Mouse (Mus musculus) embryo, embryonic 11.5 days (tissue): Measurements from ENCODE around the gene Gm4907.
"Not testable (repeated sequence)": the region's sequence is repeated elsewhere in the genome, so short reads cannot be mapped to it uniquely, and the experiment has no call there.

Experiments
- DNase-seq: peaks from one replicate; pipeline ENCODE4 v3.0.0-alpha.2; 2012; ENCODE audit warnings: low read depth, low spot score

Gene Gm4907

GRCm38 (mm10) chrX:23882253-23882652, at the start of gene Gm4907:
Gene Gm4907 (plus strand): TSS chrX:23882553.
- DNase-seq: not testable (repeated sequence)

- not testable (repeated sequence) for DNase-seq
These were observed 48.6 kb upstream of the Gm4907 start for GRCm38 (mm10) chrX:23833784-23834183.

- DNase-seq: no peak
These were observed 41.4 kb upstream of the Gm4907 start for GRCm38 (mm10) chrX:23840921-23841320.

GRCm38 (mm10) chrX:23954161-23954560, 71.8 kb downstream of the Gm4907 start:
- DNase-seq: no peak
